Mouse (Mus musculus): ENCODE data around the gene Lsmem1.

The Lsmem1 gene

GRCm38 (mm10) chr12:40199302-40199701 lies at the start of gene Lsmem1:
Gene Lsmem1 (minus strand): TSS chr12:40199490.
- no peak for DNase-seq (ENCODE audit: extremely low spot score)

- DNase-seq (ENCODE audit: extremely low spot score) = no peak
These were observed 49.3 kb upstream of the Lsmem1 start, which contains the start of gene Ifrd1 for GRCm38 (mm10) chr12:40248454-40249180. Gene Ifrd1 (minus strand): TSS chr12:40248504.

- no peak for DNase-seq (ENCODE audit: extremely low spot score)
These were observed 48.7 kb upstream of the Lsmem1 start for GRCm38 (mm10) chr12:40247976-40248375.

GRCm38 (mm10) chr12:40247384-40247783 lies 48.1 kb upstream of the Lsmem1 start:
- no peak for DNase-seq (ENCODE audit: extremely low spot score)

- no peak for DNase-seq (ENCODE audit: extremely low spot score)
These were observed 46.2 kb upstream of the Lsmem1 start for GRCm38 (mm10) chr12:40245434-40245970.

GRCm38 (mm10) chr12:40244926-40245325 lies 45.6 kb upstream of the Lsmem1 start:
- DNase-seq (ENCODE audit: extremely low spot score) = no peak

- no peak for DNase-seq (ENCODE audit: extremely low spot score)
These were observed 44.5 kb upstream of the Lsmem1 start for GRCm38 (mm10) chr12:40243821-40244221.

- no peak for DNase-seq (ENCODE audit: extremely low spot score)
These were observed 44.0 kb upstream of the Lsmem1 start for GRCm38 (mm10) chr12:40243241-40243640.

- DNase-seq (ENCODE audit: extremely low spot score) = no peak
These were observed 39.9 kb upstream of the Lsmem1 start for GRCm38 (mm10) chr12:40239161-40239560.

- DNase-seq (ENCODE audit: extremely low spot score) = no peak
These were observed 32.9 kb upstream of the Lsmem1 start for GRCm38 (mm10) chr12:40232231-40232630.

- no peak for DNase-seq (ENCODE audit: extremely low spot score)
These were observed 32.3 kb upstream of the Lsmem1 start for GRCm38 (mm10) chr12:40231632-40232031.

GRCm38 (mm10) chr12:40224171-40224880 lies 25.0 kb upstream of the Lsmem1 start:
- DNase-seq (ENCODE audit: extremely low spot score) = no peak

GRCm38 (mm10) chr12:40223676-40224075 lies 24.4 kb upstream of the Lsmem1 start:
- DNase-seq (ENCODE audit: extremely low spot score) = no peak

GRCm38 (mm10) chr12:40223082-40223619 lies 23.9 kb upstream of the Lsmem1 start:
- peak; percentile 98 for DNase-seq (ENCODE audit: extremely low spot score)

- peak; percentile 92 for DNase-seq (ENCODE audit: extremely low spot score)
These were observed 23.2 kb upstream of the Lsmem1 start for GRCm38 (mm10) chr12:40222251-40223081.

GRCm38 (mm10) chr12:40221611-40222010 lies 22.3 kb upstream of the Lsmem1 start:
- DNase-seq (ENCODE audit: extremely low spot score) = no peak

- no peak for DNase-seq (ENCODE audit: extremely low spot score)
These were observed 21.6 kb upstream of the Lsmem1 start for GRCm38 (mm10) chr12:40220896-40221295.

- DNase-seq (ENCODE audit: extremely low spot score) = no peak
These were observed 20.8 kb upstream of the Lsmem1 start for GRCm38 (mm10) chr12:40220001-40220570.

GRCm38 (mm10) chr12:40218430-40218945 lies 19.2 kb upstream of the Lsmem1 start:
- DNase-seq (ENCODE audit: extremely low spot score) = no peak

- DNase-seq (ENCODE audit: extremely low spot score) = no peak
These were observed 18.5 kb upstream of the Lsmem1 start for GRCm38 (mm10) chr12:40217776-40218175.
